Mouse (Mus musculus) midbrain, embryonic 14.5 days (tissue): ENCODE data around the gene Ccdc153. TPM values are rescaled to one million over a fixed set of nuclear protein-coding genes. Genes with fewer than 3 reads are reported as not detected.
A peak's percentile ranks its signal among the peaks of the same experiment; 100 is the strongest.

ENCODE experiments used
- ATAC-seq: fragments of 200-750 bp; cut with Nextera tagmentation; 2 replicates; pipeline ENCODE4 v1.8.0; 2017; ENCODE audit warnings: moderate number of reproducible peaks, moderate library complexity; ENCODE audit not compliant: low FRiP score, low TSS enrichment
- DNase-seq: peaks from one replicate; pipeline ENCODE4 v3.0.0-alpha.2; 2015
- H3K27ac ChIP-seq: fragments of 300-500 bp; sonication (generic); replicated peaks from 2 replicates; pipeline ENCODE4 v1.5.1; 2014; ENCODE audit warnings: mild to moderate bottlenecking, low read depth, low read length, moderate library complexity
- H3K27me3 ChIP-seq: fragments of 300-500 bp; sonication (generic); 2 replicates; pipeline ENCODE4 v1.6.1; 2014; ENCODE audit warnings: low read length, control low read depth, mixed read lengths; ENCODE audit not compliant: control insufficient read depth, insufficient read depth
- H3K36me3 ChIP-seq: fragments of 300-500 bp; sonication (generic); 2 replicates; pipeline ENCODE4 v1.6.1; 2014; ENCODE audit warnings: low read length, control low read depth; ENCODE audit not compliant: control insufficient read depth, insufficient read depth
- H3K4me1 ChIP-seq: fragments of 300-500 bp; sonication (generic); 2 replicates; pipeline ENCODE4 v1.6.1; 2014; ENCODE audit warnings: mild to moderate bottlenecking, antibody characterized with exemption, low read length, control low read depth; ENCODE audit not compliant: control insufficient read depth, insufficient read depth
- H3K4me2 ChIP-seq: fragments of 300-500 bp; sonication (generic); 2 replicates; pipeline ENCODE4 v1.6.1; 2014; ENCODE audit warnings: mild to moderate bottlenecking, low read length, moderate library complexity
- H3K4me3 ChIP-seq: fragments of 300-500 bp; sonication (generic); replicated peaks from 2 replicates; pipeline ENCODE4 v1.5.1; 2014; ENCODE audit warnings: low read depth, low read length
- H3K9ac ChIP-seq: fragments of 300-500 bp; sonication (generic); replicated peaks from 2 replicates; pipeline ENCODE4 v1.6.1; 2014; ENCODE audit warnings: mild to moderate bottlenecking, low read length, moderate library complexity
- H3K9me3 ChIP-seq: fragments of 300-500 bp; sonication (generic); 2 replicates; pipeline ENCODE4 v1.6.1; 2016; ENCODE audit warnings: low read length, control low read depth, mixed read lengths; ENCODE audit not compliant: control insufficient read depth
- WGBS: fragments of 180-500 bp; shearing (Covaris S2); extraction: QIAGEN DNeasy Blood & Tissue Kit; methylation state at CpG from one replicate; pipeline ENCODE4 v1.1.7; 2014; 5-methylcytosine and 5-hydroxymethylcytosine counted together
- polyA plus RNA-seq: library from polyadenylated mRNA; unstranded; fragments of >200 nt; fragmentation: Nextera tagmentation; extraction: Ambion mirVana; gene quantifications from 2 replicates; pipeline ENCODE4 v1.2.1, GENCODE M21; 2014

Gene Ccdc153
- polyA plus RNA-seq, 1 experiment from 2014 or later = not detected

DNA sequence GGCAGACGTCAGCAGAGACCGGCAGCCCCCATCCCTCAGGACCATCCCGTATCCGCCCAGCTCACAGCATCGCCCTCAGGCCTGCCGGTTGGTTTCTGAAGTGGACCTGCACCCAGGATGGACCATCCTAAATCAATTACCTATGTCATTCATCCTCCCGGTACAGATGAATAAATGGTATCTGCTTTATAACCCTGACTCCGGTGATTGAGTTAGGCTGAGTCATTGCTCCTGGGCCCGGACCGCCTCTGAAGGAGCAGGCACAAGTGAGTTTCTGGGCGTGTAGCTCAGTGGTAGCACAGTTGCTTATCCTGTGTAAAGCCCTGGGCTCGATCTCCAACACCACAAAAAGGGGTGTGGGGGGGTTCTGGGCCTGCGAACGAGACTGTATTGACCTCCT, 20.9 kb downstream of the Ccdc153 start:
- Histone ChIP-seq H3K9me3 (no peaks in the 10 kb centered on the region), H3K9ac (no peak overlapping the region), H3K36me3 (no peaks in the 10 kb centered on the region), H3K27me3 (no peaks in the 10 kb centered on the region), H3K27ac (no peak overlapping the region), H3K4me2 (no peak overlapping the region), H3K4me3 (no peak overlapping the region), H3K4me1 (peaks cover 13% of the 10 kb centered on the region; the same call in 1 of the 2 replicates)
- DNase-seq (no peak), ATAC-seq (no peak)
- 86% methylated on average over 14 of the region's 14 CpGs for WGBS

GRCm38 (mm10) chr9:44266478-44267226, 26.2 kb downstream of the Ccdc153 start:
- H3K27me3 ChIP-seq = no peaks in the 10 kb centered on the region
- ATAC-seq (no peak), DNase-seq (peak; percentile 39)
- H3K27ac ChIP-seq = peak overlapping the region; percentile 58; the same call in 1 of the 2 replicates
- no peak overlapping the region for H3K4me2 ChIP-seq
- no peaks in the 10 kb centered on the region for H3K36me3 ChIP-seq
- peaks cover 25% of the 10 kb centered on the region for H3K4me1 ChIP-seq
- H3K4me3 ChIP-seq = no peak overlapping the region
- no peak overlapping the region for H3K9ac ChIP-seq
- WGBS = 44% methylated on average over 8 of the region's 8 CpGs
- no peaks in the 10 kb centered on the region for H3K9me3 ChIP-seq

DNA sequence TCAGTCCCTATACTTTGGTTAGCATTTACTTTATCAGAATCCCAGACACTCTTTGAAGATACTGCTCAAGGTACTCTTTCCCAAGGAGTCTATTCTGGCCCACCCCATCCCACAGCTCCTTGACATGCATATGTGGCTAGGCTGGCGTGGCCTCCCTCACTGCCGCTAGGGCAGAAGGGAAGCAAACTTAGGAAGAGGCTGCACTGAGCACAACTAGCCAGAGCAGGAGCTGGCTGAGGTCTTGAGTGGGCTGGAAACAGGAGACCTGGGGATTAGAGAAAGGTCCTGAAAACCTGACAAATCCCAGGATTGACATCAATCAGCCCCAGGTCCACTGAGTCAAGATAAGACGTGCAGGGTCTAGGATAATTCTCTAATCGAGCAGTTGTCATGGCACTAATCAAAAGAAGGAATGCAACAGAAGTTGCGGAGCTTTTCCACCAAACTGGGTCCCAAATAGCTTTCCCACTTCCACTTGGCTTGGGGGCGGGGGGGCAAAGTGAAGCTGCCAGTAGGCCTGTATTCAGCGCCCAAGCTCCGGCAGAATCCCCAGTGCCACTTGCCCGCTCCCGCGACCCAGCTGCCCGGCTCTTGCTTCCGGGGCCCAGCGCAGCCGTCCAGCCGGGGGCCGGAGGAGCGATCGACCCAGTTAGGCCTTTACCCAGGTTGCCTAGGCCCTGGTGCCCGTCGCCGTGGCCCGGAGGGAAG, 27.0 kb downstream of the Ccdc153 start:
- H3K4me1 ChIP-seq = peaks cover 25% of the 10 kb centered on the region
- no peak for ATAC-seq
- 4% methylated on average over 23 of the region's 23 CpGs for WGBS
- no peaks in the 10 kb centered on the region for H3K36me3 ChIP-seq
- peak; percentile 39 for DNase-seq
- no peaks in the 10 kb centered on the region for H3K27me3 ChIP-seq
- peak overlapping the region; percentile 44 for H3K9ac ChIP-seq
- peak overlapping the region; percentile 29 for H3K4me3 ChIP-seq
- peak overlapping the region; percentile 62 for H3K4me2 ChIP-seq
- no peaks in the 10 kb centered on the region for H3K9me3 ChIP-seq
- H3K27ac ChIP-seq = peak overlapping the region; percentile 58

DNA sequence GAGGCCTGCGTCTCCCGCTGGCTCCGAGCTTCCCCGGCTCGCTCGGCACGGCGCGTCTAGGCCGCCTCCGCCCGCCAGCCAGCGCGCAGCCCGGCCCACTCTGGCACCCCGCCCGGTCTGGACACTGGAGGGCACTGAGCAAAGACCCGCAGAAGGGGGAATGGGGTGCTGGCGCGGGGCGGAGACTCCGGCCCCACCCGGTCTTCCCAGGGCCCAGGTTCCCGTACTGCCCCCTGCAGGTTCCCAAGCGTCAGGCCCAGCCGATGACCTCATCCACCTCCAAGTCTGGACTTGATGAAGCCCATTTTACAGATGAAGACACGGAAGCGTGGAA, 27.5 kb downstream of the Ccdc153 start:
- Histone ChIP-seq H3K4me2 (peak overlapping the region; percentile 62), H3K4me1 (peaks cover 25% of the 10 kb centered on the region), H3K4me3 (peak overlapping the region; percentile 29), H3K27me3 (no peaks in the 10 kb centered on the region), H3K27ac (peak overlapping the region; percentile 58; the same call in 1 of the 2 replicates), H3K36me3 (0 out of 2 replicates have a peak, but pooled peaks cover 2% of the 10 kb centered on the region), H3K9me3 (no peaks in the 10 kb centered on the region), H3K9ac (peak overlapping the region; percentile 44)
- DNase-seq = peak; percentile 81
- peak; percentile 71; the same call in 1 of the 2 replicates for ATAC-seq
- 6% methylated on average over 28 of the region's 28 CpGs for WGBS

DNA sequence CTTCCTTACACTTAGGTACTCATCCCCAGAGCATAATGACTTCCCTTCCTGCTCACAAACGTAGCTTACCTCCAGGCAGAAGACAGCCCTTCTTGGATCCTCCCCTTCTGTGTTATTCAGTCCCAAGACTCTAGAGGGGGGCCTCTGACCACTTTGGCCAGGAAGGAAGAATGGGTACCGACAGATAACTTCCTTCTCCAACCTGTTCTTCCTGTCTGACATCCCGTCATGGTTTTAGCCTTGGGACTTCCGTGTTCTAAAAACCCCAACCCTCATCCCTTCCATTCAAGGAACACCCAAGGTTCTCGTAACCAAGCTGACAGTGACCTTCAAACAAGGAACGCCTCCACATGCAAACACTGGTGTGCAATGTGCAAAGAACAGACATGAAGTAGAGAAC, 28.0 kb downstream of the Ccdc153 start, which contains the start of gene Nlrx1:
Gene Nlrx1, minus strand, starts transcription at position 168 of the 400 bp plus-strand sequence.
- 85% methylated on average over 6 of the region's 6 CpGs for whole genome bisulfite sequencing
- peak within 1 kb of the TSS; percentile 62 for H3K4me2 ChIP-seq

GRCm38 (mm10) chr9:44269077-44269476, 28.6 kb downstream of the Ccdc153 start:
- ATAC-seq (no peak), DNase-seq (no peak)
- 83% methylated on average over 3 of the region's 3 CpGs for WGBS
- no peaks in the 10 kb centered on the region for H3K27me3 ChIP-seq
- no peak overlapping the region for H3K4me3 ChIP-seq
- no peak overlapping the region for H3K27ac ChIP-seq
- H3K9ac ChIP-seq = no peak overlapping the region
- H3K9me3 ChIP-seq = no peaks in the 10 kb centered on the region
- H3K36me3 ChIP-seq = peaks cover 13% of the 10 kb centered on the region
- H3K4me2 ChIP-seq = no peak overlapping the region
- peaks cover 25% of the 10 kb centered on the region for H3K4me1 ChIP-seq

More for the DNA sequence above, 28.0 kb downstream of the Ccdc153 start, which contains the start of gene Nlrx1:
- no peaks in the 10 kb centered on the region for H3K27me3 ChIP-seq
- H3K36me3 ChIP-seq = peaks cover 6% of the 10 kb centered on the region; the same call in 1 of the 2 replicates
- DNase-seq = no peak
- H3K27ac ChIP-seq = peak within 1 kb of the TSS; percentile 58
- no peaks in the 10 kb centered on the region for H3K9me3 ChIP-seq
- H3K9ac ChIP-seq = peak within 1 kb of the TSS; percentile 44
- peaks cover 25% of the 10 kb centered on the region for H3K4me1 ChIP-seq
- peak within 1 kb of the TSS; percentile 29 for H3K4me3 ChIP-seq
- no peak for ATAC-seq

- no peak overlapping the region for H3K4me3 ChIP-seq
- H3K27ac ChIP-seq = no peak overlapping the region
- peaks cover 17% of the 10 kb centered on the region for H3K4me1 ChIP-seq
- no peak overlapping the region for H3K9ac ChIP-seq
- no peaks in the 10 kb centered on the region for H3K9me3 ChIP-seq
- no peaks in the 10 kb centered on the region for H3K27me3 ChIP-seq
- H3K36me3 ChIP-seq = peaks cover 22% of the 10 kb centered on the region
- ATAC-seq (no peak), DNase-seq (no peak)
- WGBS = 89% methylated on average over 4 of the region's 4 CpGs
- no peak overlapping the region for H3K4me2 ChIP-seq
Observed at GRCm38 (mm10) chr9:44269973-44270372, 29.5 kb downstream of the Ccdc153 start.

DNA sequence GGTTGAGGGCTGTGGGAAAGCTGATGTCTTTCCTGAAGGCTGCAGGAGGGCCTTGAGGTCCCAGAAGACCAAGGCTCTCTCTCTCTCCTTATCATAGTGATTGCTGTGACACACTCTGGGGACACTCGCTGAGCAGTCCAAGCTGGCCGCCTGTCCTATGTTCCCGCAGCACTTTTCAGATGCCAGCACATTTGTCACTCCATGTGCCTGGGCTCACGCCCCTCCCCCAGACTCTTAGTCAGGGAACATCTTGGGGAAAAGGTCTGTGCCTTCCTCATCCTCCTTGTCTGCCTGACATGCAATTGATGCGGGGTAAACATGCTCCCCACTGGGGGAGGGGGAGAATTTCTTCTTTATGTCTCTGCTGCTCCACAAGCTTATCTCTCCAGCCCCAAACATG, 42.7 kb downstream of the Ccdc153 start:
- WGBS = 72% methylated on average over 5 of the region's 5 CpGs
- Histone ChIP-seq H3K4me2 (no peak overlapping the region), H3K27me3 (no peaks in the 10 kb centered on the region), H3K36me3 (peaks cover 39% of the 10 kb centered on the region), H3K4me3 (no peak overlapping the region), H3K27ac (no peak overlapping the region), H3K9ac (no peak overlapping the region), H3K4me1 (peaks cover 11% of the 10 kb centered on the region; the same call in 1 of the 2 replicates), H3K9me3 (no peaks in the 10 kb centered on the region)
- DNase-seq (no peak), ATAC-seq (no peak)
